Mouse (Mus musculus) intestine, embryonic 15.5 days (tissue): ENCODE data around the gene Akap13. TPM values are rescaled to one million over a fixed set of nuclear protein-coding genes. Genes with fewer than 3 reads are reported as not detected.

Experiments used
- ATAC-seq: fragments of 200-750 bp; cut with Nextera tagmentation; 2 replicates; pipeline ENCODE4 v1.8.0; 2017; ENCODE audit warnings: moderate TSS enrichment, moderate library complexity
- H3K27ac ChIP-seq: fragments of 300-500 bp; sonication (generic); 2 replicates; pipeline ENCODE4 v1.5.1; 2015; ENCODE audit warnings: mild to moderate bottlenecking, inconsistent platforms
- H3K27me3 ChIP-seq: fragments of 300-500 bp; sonication (generic); replicated peaks from 2 replicates; pipeline ENCODE4 v1.6.1; 2015; ENCODE audit warnings: inconsistent platforms
- H3K36me3 ChIP-seq: fragments of 300-500 bp; sonication (generic); 2 replicates; pipeline ENCODE4 v1.6.1; 2015; ENCODE audit warnings: inconsistent platforms
- H3K4me1 ChIP-seq: fragments of 300-500 bp; sonication (generic); replicated peaks from 2 replicates; pipeline ENCODE4 v1.6.1; 2015; ENCODE audit warnings: inconsistent platforms
- H3K4me2 ChIP-seq: fragments of 300-500 bp; sonication (generic); replicated peaks from 2 replicates; pipeline ENCODE4 v1.6.1; 2015; ENCODE audit warnings: mild to moderate bottlenecking, inconsistent platforms
- H3K4me3 ChIP-seq: fragments of 300-500 bp; sonication (generic); replicated peaks from 2 replicates; pipeline ENCODE4 v1.5.1; 2015; ENCODE audit warnings: inconsistent platforms
- H3K9ac ChIP-seq: fragments of 300-500 bp; sonication (generic); 2 replicates; pipeline ENCODE4 v1.6.1; 2015; ENCODE audit warnings: inconsistent platforms
- H3K9me3 ChIP-seq: fragments of 300-500 bp; sonication (generic); 2 replicates; pipeline ENCODE4 v1.6.1; 2016; ENCODE audit warnings: inconsistent platforms
- WGBS: fragments of 180-500 bp; shearing (Covaris S2); methylation state at CpG from one replicate; pipeline ENCODE4 v1.1.7; 2015; 5-methylcytosine and 5-hydroxymethylcytosine counted together
- polyA plus RNA-seq: library from polyadenylated mRNA; unstranded; fragments of >200 nt; fragmentation: Nextera tagmentation; extraction: Ambion mirVana; gene quantifications from 2 replicates; pipeline ENCODE4 v1.2.1, GENCODE M21; 2015

Gene Akap13
- 29.4 and 31.2 TPM in 2 replicates for polyA plus RNA-seq

- ATAC-seq: peak; percentile 100
- Histone ChIP-seq H3K9ac (peak within 1 kb of the TSS; percentile 97), H3K9me3 (no peaks in the 10 kb centered on the region), H3K27ac (peak within 1 kb of the TSS; percentile 100), H3K4me1 (peaks cover 9% of the 10 kb centered on the region; the same call in 1 of the 2 replicates), H3K27me3 (no peaks in the 10 kb centered on the region), H3K36me3 (no peaks in the 10 kb centered on the region), H3K4me3 (peak within 1 kb of the TSS; percentile 96), H3K4me2 (peak within 1 kb of the TSS; percentile 87)
- under 1% methylated on average over 85 of the region's 94 CpGs for WGBS
Observed at GRCm38 (mm10) chr7:75455223-75456151, at the start of gene Akap13. TSS of gene Akap13 (plus strand) at chr7:75455534.

DNA sequence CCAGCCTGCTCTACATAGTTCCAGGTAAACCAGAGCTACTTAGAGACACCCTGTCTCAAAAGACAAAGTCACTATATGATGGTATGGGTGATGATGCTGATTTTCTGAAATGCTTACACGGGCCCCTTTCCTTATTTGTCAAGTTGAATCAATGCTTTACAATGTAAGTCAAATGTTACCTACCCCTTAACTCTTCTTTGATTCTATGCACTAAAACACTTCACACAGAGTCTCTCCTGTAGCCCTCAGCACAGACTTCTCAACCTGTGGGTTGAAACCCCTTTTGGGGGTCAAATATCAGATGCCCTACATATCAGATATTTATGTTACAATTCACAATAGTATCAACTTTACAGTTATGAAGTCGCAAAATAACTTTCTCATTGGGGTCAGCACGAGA lies 44.7 kb upstream of the Akap13 start:
- 74% methylated on average over 3 of the region's 3 CpGs for WGBS
- Histone ChIP-seq H3K9me3 (no peaks in the 10 kb centered on the region), H3K36me3 (no peaks in the 10 kb centered on the region), H3K4me2 (no peak overlapping the region), H3K27ac (no peak overlapping the region), H3K4me1 (peaks cover 14% of the 10 kb centered on the region; the same call in 1 of the 2 replicates), H3K9ac (no peak overlapping the region), H3K27me3 (no peaks in the 10 kb centered on the region), H3K4me3 (no peak overlapping the region)
- ATAC-seq: no peak

DNA sequence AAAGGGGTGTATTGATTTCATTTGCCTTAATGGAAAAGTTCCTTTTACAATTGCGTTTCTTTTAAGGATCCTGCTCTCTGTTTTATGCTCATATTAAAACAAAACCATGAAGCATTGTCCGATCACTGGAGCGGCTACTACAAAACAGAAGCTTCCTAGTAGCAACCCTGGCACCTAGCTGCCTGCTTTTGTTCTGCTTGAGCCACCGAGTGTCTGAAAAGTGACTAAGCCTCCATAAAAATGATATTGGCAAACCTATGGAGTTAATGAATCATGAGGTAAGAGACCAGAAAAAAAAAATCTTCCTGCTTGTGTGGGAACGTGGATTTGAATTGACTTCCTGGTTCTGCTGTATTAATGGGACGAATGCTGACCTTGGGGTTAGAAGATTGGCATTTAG lies 44.1 kb upstream of the Akap13 start:
- Histone ChIP-seq H3K27ac (peak overlapping the region; percentile 42; the same call in 1 of the 2 replicates), H3K9me3 (no peaks in the 10 kb centered on the region), H3K9ac (no peak overlapping the region), H3K4me2 (no peak overlapping the region), H3K4me1 (peaks cover 14% of the 10 kb centered on the region; the same call in 1 of the 2 replicates), H3K27me3 (no peaks in the 10 kb centered on the region), H3K36me3 (no peaks in the 10 kb centered on the region), H3K4me3 (no peak overlapping the region)
- WGBS: 56% methylated on average over 6 of the region's 6 CpGs
- ATAC-seq: no peak

GRCm38 (mm10) chr7:75412011-75412510 lies 43.3 kb upstream of the Akap13 start:
- Histone ChIP-seq H3K4me1 (peaks cover 14% of the 10 kb centered on the region; the same call in 1 of the 2 replicates), H3K27me3 (no peaks in the 10 kb centered on the region), H3K4me3 (no peak overlapping the region), H3K4me2 (no peak overlapping the region), H3K9ac (no peak overlapping the region), H3K36me3 (no peaks in the 10 kb centered on the region), H3K27ac (0 out of 2 replicates have a peak overlapping the region, but pooled peaks have one; percentile 27), H3K9me3 (no peaks in the 10 kb centered on the region)
- ATAC-seq: no peak
- 52% methylated on average over 10 of the region's 10 CpGs for WGBS

DNA sequence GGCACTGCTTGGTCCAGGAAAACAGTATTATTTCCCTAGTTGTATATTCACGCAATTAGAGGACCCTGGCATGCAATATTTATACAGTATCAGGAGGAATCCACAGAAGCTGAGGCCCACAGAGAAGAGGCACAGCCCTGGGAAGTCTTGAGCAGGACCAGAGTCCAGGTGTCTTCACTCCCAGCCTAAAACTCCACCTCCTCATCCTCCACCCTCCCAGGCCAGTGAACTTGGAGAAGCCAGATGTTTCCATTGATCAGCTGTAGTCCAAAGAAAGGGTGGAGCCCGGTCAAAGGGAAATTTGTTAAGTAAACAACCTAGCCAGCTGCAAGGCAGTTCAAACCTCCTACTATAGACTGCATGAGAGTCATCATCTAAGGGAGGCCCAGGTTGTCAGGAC lies 42.8 kb upstream of the Akap13 start:
- WGBS: 39% methylated on average over 2 of the region's 2 CpGs
- H3K36me3 ChIP-seq: no peaks in the 10 kb centered on the region
- peak overlapping the region; percentile 27; the same call in 1 of the 2 replicates for H3K27ac ChIP-seq
- peaks cover 14% of the 10 kb centered on the region; the same call in 1 of the 2 replicates for H3K4me1 ChIP-seq
- H3K4me2 ChIP-seq: no peak overlapping the region
- H3K27me3 ChIP-seq: no peaks in the 10 kb centered on the region
- H3K9me3 ChIP-seq: no peaks in the 10 kb centered on the region
- no peak overlapping the region for H3K4me3 ChIP-seq
- ATAC-seq: peak; percentile 12; the same call in 1 of the 2 replicates
- H3K9ac ChIP-seq: no peak overlapping the region

GRCm38 (mm10) chr7:75413903-75414302 lies 41.4 kb upstream of the Akap13 start:
- WGBS: 74% methylated on average over 6 of the region's 6 CpGs
- H3K4me1 ChIP-seq: peaks cover 14% of the 10 kb centered on the region; the same call in 1 of the 2 replicates
- H3K9ac ChIP-seq: no peak overlapping the region
- H3K27ac ChIP-seq: 0 out of 2 replicates have a peak overlapping the region, but pooled peaks have one; percentile 29
- no peak overlapping the region for H3K4me2 ChIP-seq
- no peaks in the 10 kb centered on the region for H3K36me3 ChIP-seq
- no peaks in the 10 kb centered on the region for H3K9me3 ChIP-seq
- no peak for ATAC-seq
- no peaks in the 10 kb centered on the region for H3K27me3 ChIP-seq
- H3K4me3 ChIP-seq: no peak overlapping the region

GRCm38 (mm10) chr7:75414316-75414715 lies 41.0 kb upstream of the Akap13 start:
- peak; percentile 47 for ATAC-seq
- H3K27ac ChIP-seq: peak overlapping the region; percentile 65; the same call in 1 of the 2 replicates
- WGBS: 60% methylated on average over 3 of the region's 3 CpGs

GRCm38 (mm10) chr7:75415166-75415881 lies 40.0 kb upstream of the Akap13 start:
- Histone ChIP-seq H3K4me3 (no peak overlapping the region), H3K9ac (no peak overlapping the region), H3K4me1 (peaks cover 14% of the 10 kb centered on the region; the same call in 1 of the 2 replicates), H3K4me2 (no peak overlapping the region), H3K27me3 (no peaks in the 10 kb centered on the region), H3K36me3 (no peaks in the 10 kb centered on the region), H3K9me3 (no peaks in the 10 kb centered on the region), H3K27ac (peak overlapping the region; percentile 65)
- peak; percentile 86 for ATAC-seq
- WGBS: 37% methylated on average over 4 of the region's 4 CpGs

More at GRCm38 (mm10) chr7:75414316-75414715, 41.0 kb upstream of the Akap13 start:
- Histone ChIP-seq H3K27me3 (no peaks in the 10 kb centered on the region), H3K36me3 (no peaks in the 10 kb centered on the region), H3K9ac (no peak overlapping the region), H3K4me2 (no peak overlapping the region), H3K9me3 (no peaks in the 10 kb centered on the region), H3K4me1 (peaks cover 14% of the 10 kb centered on the region; the same call in 1 of the 2 replicates), H3K4me3 (no peak overlapping the region)

DNA sequence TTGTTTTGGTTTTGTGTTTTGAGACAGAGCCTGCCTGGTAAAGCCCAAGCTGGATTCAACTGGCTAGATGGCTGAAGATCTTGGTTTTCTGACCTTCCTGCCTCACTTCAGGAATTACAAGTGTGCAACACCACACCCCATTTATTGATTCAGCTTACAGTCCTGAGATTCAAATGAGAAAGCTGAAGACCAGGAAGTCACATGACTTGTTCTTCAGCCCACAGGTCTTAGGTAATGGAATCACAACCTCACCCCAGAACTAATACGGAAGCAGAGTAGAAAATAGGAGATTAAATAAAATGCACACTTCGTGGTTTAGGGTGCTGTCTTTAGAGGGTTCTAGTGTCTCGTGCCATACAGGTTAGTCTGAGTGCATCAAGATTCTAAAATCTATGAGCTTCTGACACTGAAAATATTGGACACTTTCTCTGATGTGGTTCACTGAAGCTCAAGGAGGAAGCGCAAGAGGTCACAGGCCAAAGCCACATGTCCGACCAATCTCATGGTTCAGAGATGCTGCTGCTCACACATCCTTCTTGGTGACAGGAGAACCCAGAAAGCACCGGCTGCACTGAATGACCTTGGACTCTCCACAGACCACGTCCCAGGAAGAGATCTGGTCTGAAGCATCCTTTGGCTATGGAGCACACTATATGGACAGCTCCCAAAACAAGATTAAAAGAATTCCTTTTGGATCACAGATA lies 39.3 kb upstream of the Akap13 start:
- Histone ChIP-seq H3K27ac (peak overlapping the region; percentile 65), H3K36me3 (no peaks in the 10 kb centered on the region), H3K9ac (no peak overlapping the region), H3K27me3 (no peaks in the 10 kb centered on the region), H3K9me3 (no peaks in the 10 kb centered on the region), H3K4me3 (no peak overlapping the region), H3K4me1 (peaks cover 14% of the 10 kb centered on the region; the same call in 1 of the 2 replicates), H3K4me2 (no peak overlapping the region)
- 70% methylated on average over 7 of the region's 7 CpGs for WGBS
- ATAC-seq: peak; percentile 86

DNA sequence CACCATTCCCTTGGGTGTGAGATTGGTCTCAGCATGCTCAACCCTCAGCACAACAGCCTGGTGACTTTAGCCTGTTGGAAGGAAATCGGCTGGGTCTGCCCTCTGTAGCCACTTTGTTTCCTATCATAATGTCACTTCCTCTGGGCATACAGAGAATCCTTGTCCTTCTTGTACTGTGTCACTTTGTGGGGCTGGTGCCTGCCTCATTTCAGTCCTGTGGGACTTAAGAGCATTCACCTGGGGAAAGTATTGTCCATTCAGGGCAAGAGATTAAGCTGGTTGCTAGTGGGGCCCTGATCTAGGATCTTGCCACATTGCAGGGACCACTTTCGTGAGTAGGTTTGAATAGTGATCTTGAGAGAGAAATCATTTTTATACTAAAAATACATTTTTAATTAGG lies 34.4 kb upstream of the Akap13 start:
- Histone ChIP-seq H3K9ac (no peak overlapping the region), H3K4me3 (no peak overlapping the region), H3K27ac (no peak overlapping the region), H3K27me3 (no peaks in the 10 kb centered on the region), H3K4me2 (no peak overlapping the region), H3K36me3 (no peaks in the 10 kb centered on the region), H3K4me1 (no peaks in the 10 kb centered on the region), H3K9me3 (no peaks in the 10 kb centered on the region)
- ATAC-seq: no peak
- WGBS: 85% methylated on average over 2 of the region's 2 CpGs

DNA sequence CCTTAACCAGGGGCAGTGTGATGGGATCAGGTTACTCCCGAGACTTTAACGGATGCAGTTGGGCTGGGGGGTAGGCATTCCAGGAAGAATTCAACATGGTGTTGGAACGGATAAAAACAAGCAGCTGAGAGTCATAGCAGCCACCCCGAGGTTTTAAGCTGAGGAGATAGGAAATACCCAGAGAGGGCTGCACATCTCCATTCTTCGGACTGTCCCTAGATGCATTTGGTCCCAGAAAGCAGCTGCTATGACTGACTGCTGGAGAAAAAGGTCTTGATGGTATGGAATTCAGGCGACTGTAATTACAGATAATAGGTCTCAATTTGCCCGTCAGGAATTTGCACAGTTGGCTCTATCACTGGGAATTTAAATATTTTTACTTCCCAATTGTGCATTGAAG lies 31.2 kb upstream of the Akap13 start:
- Histone ChIP-seq H3K4me2 (no peak overlapping the region), H3K9me3 (no peaks in the 10 kb centered on the region), H3K27me3 (no peaks in the 10 kb centered on the region), H3K9ac (no peak overlapping the region), H3K36me3 (no peaks in the 10 kb centered on the region), H3K4me1 (no peaks in the 10 kb centered on the region), H3K27ac (no peak overlapping the region), H3K4me3 (no peak overlapping the region)
- no peak for ATAC-seq
- 52% methylated on average over 7 of the region's 7 CpGs for WGBS
